Mouse (Mus musculus): ENCODE results near the gene Dennd6a.

GRCm38 (mm10) chr14:26610689-26611088, 37.0 kb downstream of the Dennd6a start:
- TF ChIP-seq POLR2A (IDR thresholded peaks at IDR 0.05; ENCODE audit: insufficient read depth, low read length) (no peak), EP300 (IDR thresholded peaks at IDR 0.05; ENCODE audit: insufficient read depth, low read depth, low read length) (no peak), CTCF (IDR thresholded peaks at IDR 0.05; ENCODE audit: low read depth, low read length) (no peak)
